Mouse (Mus musculus) forebrain, embryonic 11.5 days (tissue): Measurements from ENCODE around the gene Trim14. TPM values are rescaled to one million over a fixed set of nuclear protein-coding genes. Genes with fewer than 3 reads are reported as not detected.
A peak's percentile ranks its signal among the peaks of the same experiment; 100 is the strongest.
"Not testable (repeated sequence)": the region's sequence is repeated elsewhere in the genome, so short reads cannot be mapped to it uniquely, and the experiment has no call there.

Experiments used
- ATAC-seq: fragments of 200-750 bp; cut with Nextera tagmentation; replicated peaks from 2 replicates; pipeline ENCODE4 v1.8.0; 2017; ENCODE audit warnings: moderate TSS enrichment; ENCODE audit not compliant: low FRiP score
- DNase-seq: peaks from one replicate; pipeline ENCODE4 v3.0.0-alpha.2; 2017; ENCODE audit warnings: low spot score
- H3K27ac ChIP-seq: fragments of 300-500 bp; sonication (generic); 2 replicates; pipeline ENCODE4 v1.5.1; 2014; ENCODE audit warnings: low read depth, low read length
- H3K27me3 ChIP-seq: fragments of 300-500 bp; sonication (generic); 2 replicates; pipeline ENCODE4 v1.6.1; 2014; ENCODE audit warnings: mild to moderate bottlenecking, low read length, mixed read lengths; ENCODE audit not compliant: control insufficient read depth, insufficient read depth
- H3K36me3 ChIP-seq: fragments of 300-500 bp; sonication (generic); 2 replicates; pipeline ENCODE4 v1.6.1; 2014; ENCODE audit warnings: mild to moderate bottlenecking, low read length, moderate library complexity, mixed read lengths; ENCODE audit not compliant: control insufficient read depth, insufficient read depth
- H3K4me1 ChIP-seq: fragments of 300-500 bp; sonication (generic); replicated peaks from 2 replicates; pipeline ENCODE4 v1.6.1; 2014; ENCODE audit warnings: low read length, mixed read lengths; ENCODE audit not compliant: control insufficient read depth, insufficient read depth
- H3K4me2 ChIP-seq: fragments of 300-500 bp; sonication (generic); 2 replicates; pipeline ENCODE4 v1.6.1; 2014; ENCODE audit warnings: low read depth, mild to moderate bottlenecking, low read length, moderate library complexity, mixed read lengths; ENCODE audit not compliant: severe bottlenecking
- H3K4me3 ChIP-seq: fragments of 300-500 bp; sonication (generic); 2 replicates; pipeline ENCODE4 v1.5.1; 2014; ENCODE audit warnings: low read depth, low read length
- H3K9ac ChIP-seq: fragments of 300-500 bp; sonication (generic); 2 replicates; pipeline ENCODE4 v1.6.1; 2014; ENCODE audit warnings: low read length
- H3K9me3 ChIP-seq: fragments of 300-500 bp; sonication (generic); 2 replicates; pipeline ENCODE4 v1.6.1; 2016; ENCODE audit warnings: low read length, mixed read lengths; ENCODE audit not compliant: control insufficient read depth
- WGBS: fragments of 180-500 bp; shearing (Covaris S2); extraction: QIAGEN DNeasy Blood & Tissue Kit; methylation state at CpG from one replicate; pipeline ENCODE4 v1.1.7; 2014; 5-methylcytosine and 5-hydroxymethylcytosine counted together
- polyA plus RNA-seq: library from polyadenylated mRNA; unstranded; fragments of >200 nt; fragmentation: Nextera tagmentation; extraction: Ambion mirVana; gene quantifications from 2 replicates; pipeline ENCODE4 v1.2.1, GENCODE M21; 2014

Trim14 gene
- polyA plus RNA-seq, result 0.98 and 2.0 TPM in 2 replicates

DNA sequence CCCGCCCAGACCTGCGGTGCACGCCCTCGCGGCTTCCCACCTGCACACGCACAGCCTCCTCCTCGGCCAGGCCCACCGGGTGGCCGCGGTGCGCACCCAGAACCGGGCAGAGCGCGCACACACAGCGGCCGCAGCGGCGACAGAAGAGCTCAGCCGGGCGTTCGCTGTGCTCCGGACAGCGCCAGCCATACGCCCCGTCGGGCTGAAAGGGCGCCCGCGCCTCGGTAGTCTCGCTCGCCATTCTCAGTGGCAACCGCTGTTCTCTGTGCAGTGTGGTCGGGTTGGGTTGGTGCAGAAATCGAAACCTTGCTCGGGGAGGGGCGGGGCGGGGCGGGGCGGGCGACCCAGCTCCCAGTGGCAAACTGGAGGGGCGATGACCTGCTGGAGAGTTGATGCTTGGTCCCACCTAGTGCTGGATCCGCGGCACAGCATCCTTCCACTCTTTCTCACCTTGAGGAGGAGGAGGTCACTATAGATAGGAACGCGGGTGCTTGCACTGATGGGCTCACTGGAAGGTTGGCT is at the start of gene Trim14:
Gene Trim14 (minus strand): TSS at position 302 of the 522 bp plus-strand sequence.
- Histone ChIP-seq H3K36me3 (no peaks in the 10 kb centered on the region), H3K27ac (no peak within 1 kb of the TSS), H3K9me3 (no peaks in the 10 kb centered on the region), H3K4me3 (peak within 1 kb of the TSS; percentile 39), H3K4me2 (peak within 1 kb of the TSS; percentile 61), H3K4me1 (no peaks in the 10 kb centered on the region), H3K9ac (peak within 1 kb of the TSS; percentile 39), H3K27me3 (peaks cover 36% of the 10 kb centered on the region)
- DNase-seq (peak; percentile 65), ATAC-seq (no peak)
- under 1% methylated on average over 43 of the region's 46 CpGs for WGBS

GRCm38 (mm10) chr4:46585041-46585810 is 49.3 kb upstream of the Trim14 start:
- H3K4me3 ChIP-seq, result no peak overlapping the region
- no peak overlapping the region for H3K4me2 ChIP-seq
- no peak for DNase-seq
- no peaks in the 10 kb centered on the region for H3K36me3 ChIP-seq
- ATAC-seq, result no peak
- H3K9ac ChIP-seq, result no peak overlapping the region
- WGBS, result 80% methylated on average over 13 of the region's 13 CpGs
- no peaks in the 10 kb centered on the region for H3K4me1 ChIP-seq
- H3K27me3 ChIP-seq, result no peaks in the 10 kb centered on the region
- H3K9me3 ChIP-seq, result peaks cover 3% of the 10 kb centered on the region; the same call in 1 of the 2 replicates
- no peak overlapping the region for H3K27ac ChIP-seq

DNA sequence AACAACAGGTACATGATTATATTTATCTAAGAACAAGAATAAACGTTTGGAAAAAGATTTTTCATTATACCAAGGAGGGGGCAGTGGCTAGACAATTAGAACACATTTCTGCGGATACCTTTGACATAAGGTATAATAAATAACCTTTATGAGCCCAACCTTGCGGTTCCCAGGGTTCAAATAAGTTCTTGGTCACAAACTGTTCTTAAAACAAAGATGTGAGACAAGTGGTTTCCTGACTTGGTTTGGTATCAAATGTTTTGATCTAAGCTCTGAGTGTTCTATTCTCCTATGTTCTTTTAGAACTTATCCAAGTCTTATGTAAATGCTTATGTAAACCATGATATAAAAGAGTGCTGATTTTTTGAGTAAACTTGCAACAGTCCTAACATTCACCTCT is 48.6 kb upstream of the Trim14 start:
- not testable (repeated sequence) for DNase-seq, H3K9me3 ChIP-seq, H3K27me3 ChIP-seq, H3K27ac ChIP-seq, H3K4me1 ChIP-seq, H3K4me3 ChIP-seq, H3K4me2 ChIP-seq, H3K9ac ChIP-seq, H3K36me3 ChIP-seq, ATAC-seq
- WGBS, result 91% methylated on average over 3 of the region's 3 CpGs

GRCm38 (mm10) chr4:46584084-46584483 is 48.1 kb upstream of the Trim14 start:
- not testable (repeated sequence) for DNase-seq, H3K9me3 ChIP-seq, H3K27me3 ChIP-seq, H3K36me3 ChIP-seq, H3K4me3 ChIP-seq, H3K4me1 ChIP-seq, H3K4me2 ChIP-seq, H3K9ac ChIP-seq, ATAC-seq, H3K27ac ChIP-seq
- 93% methylated on average over 2 of the region's 6 CpGs for WGBS

DNA sequence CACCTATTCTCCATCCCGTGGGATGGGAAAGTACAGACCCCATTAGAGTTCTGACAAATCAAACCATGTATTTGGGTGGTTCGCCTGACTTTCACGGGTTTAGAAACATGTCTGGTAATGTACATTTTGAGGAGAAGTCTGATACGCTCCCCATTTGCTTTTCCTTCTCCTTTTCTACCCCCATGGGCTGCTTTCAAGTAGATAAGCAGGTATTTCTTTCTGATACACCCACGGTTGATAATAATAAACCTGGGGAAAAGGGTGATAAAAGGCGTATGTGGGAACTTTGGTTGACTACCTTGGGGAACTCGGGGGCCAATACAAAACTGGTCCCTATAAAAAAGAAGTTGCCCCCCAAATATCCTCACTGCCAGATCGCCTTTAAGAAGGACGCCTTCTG is 46.1 kb upstream of the Trim14 start:
- H3K36me3 ChIP-seq, H3K4me3 ChIP-seq, ATAC-seq, H3K9ac ChIP-seq, H3K27me3 ChIP-seq, H3K4me2 ChIP-seq, H3K27ac ChIP-seq, H3K9me3 ChIP-seq, H3K4me1 ChIP-seq, DNase-seq: not testable (repeated sequence)
- WGBS, result 87% methylated on average over 9 of the region's 9 CpGs

DNA sequence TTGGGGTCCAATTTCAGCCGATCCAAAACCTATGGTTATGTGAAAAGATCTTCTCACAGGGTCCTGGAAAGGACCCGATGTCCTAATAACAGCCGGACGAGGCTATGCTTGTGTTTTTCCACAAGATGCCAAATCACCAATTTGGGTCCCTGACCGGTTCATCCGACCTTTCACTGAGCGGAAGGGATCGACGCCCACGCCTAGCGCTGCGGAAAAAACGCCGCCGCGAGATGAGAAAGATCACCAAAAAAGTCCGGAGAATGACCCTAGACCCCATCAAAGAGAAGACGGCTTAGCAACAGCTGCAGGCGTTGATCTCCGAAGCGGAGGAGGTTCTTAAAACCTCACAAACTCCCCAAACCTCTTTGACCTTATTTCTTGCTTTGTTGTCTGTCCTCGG is 45.6 kb upstream of the Trim14 start:
- 96% methylated on average over 22 of the region's 22 CpGs for WGBS
- H3K4me1 ChIP-seq, result not testable (repeated sequence)

DNA sequence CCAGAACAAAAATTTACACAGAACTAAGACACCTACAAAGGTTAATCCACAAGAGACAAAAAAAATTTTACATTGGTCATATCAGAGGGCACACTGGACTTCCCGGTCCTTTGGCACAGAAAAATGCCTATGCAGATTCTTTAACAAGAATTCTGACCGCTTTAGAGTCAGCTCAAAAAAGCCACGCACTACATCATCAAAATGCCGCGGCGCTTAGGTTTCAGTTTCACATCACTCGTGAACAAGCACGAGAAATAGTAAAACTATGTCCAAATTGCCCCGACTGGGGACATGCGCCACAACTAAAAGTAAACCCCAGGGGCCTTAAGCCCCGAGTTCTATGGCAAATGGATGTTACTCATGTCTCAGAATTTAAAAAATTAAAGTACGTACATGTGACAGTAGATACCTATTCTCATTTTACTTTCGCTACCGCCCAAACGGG is 44.9 kb upstream of the Trim14 start:
- H3K27ac ChIP-seq, ATAC-seq, H3K9ac ChIP-seq, H3K4me1 ChIP-seq, H3K27me3 ChIP-seq, H3K4me2 ChIP-seq, H3K36me3 ChIP-seq, H3K4me3 ChIP-seq, H3K9me3 ChIP-seq, DNase-seq: not testable (repeated sequence)
- 93% methylated on average over 15 of the region's 15 CpGs for WGBS

More for the DNA sequence above, 45.6 kb upstream of the Trim14 start:
- ATAC-seq, H3K36me3 ChIP-seq, H3K27me3 ChIP-seq, DNase-seq, H3K9ac ChIP-seq, H3K4me3 ChIP-seq, H3K27ac ChIP-seq, H3K9me3 ChIP-seq, H3K4me2 ChIP-seq: not testable (repeated sequence)

DNA sequence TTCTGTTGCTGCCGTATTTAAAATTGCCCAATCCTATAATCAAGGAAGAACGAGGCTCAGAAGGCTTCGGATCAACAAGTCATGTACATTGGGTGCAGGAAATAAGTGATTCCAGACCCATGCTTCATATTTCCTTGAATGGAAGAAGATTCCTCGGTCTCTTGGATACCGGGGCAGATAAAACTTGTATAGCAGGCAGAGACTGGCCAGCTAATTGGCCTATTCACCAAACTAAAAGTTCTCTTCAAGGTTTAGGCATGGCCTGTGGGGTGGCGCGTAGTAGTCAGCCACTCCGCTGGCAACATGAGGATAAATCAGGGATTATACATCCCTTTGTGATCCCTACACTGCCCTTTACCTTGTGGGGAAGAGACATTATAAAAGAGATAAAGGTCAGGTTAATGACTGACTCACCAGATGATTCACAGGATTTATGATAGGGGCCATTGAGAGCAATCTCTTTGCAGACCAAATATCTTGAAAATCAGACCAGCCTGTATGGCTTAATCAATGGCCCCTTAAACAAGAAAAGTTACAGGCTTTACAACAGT is 42.9 kb upstream of the Trim14 start:
- ATAC-seq, H3K27ac ChIP-seq, H3K4me3 ChIP-seq, H3K4me1 ChIP-seq, H3K36me3 ChIP-seq, H3K4me2 ChIP-seq, DNase-seq, H3K9ac ChIP-seq, H3K9me3 ChIP-seq, H3K27me3 ChIP-seq: not testable (repeated sequence)
- 94% methylated on average over 8 of the region's 8 CpGs for WGBS
